Mouse (Mus musculus) CH12.LX (cell line): ENCODE measurements around the gene Dbndd2.

Source experiments
- CTCF ChIP-seq, 2 experiments: IDR thresholded peaks in 1 of 2; conservative IDR thresholded peaks in 1 of 2; 2 replicates each; pipeline ENCODE4 v1.5.1; 2011 to 2012; ENCODE audit warnings: low read depth in 2 of 2, low read length in 2 of 2, improper control_type of control experiment in 1 of 2, inconsistent platforms in 1 of 2, mild to moderate bottlenecking in 1 of 2, moderate library complexity in 1 of 2
- EP300 ChIP-seq: IDR thresholded peaks from 2 replicates; pipeline ENCODE4 v1.6.1; 2011; ENCODE audit warnings: low read length, improper control_type of control experiment
- GABPA ChIP-seq: IDR thresholded peaks from 2 replicates; pipeline ENCODE4 v1.6.1; 2012; ENCODE audit warnings: low read depth, low read length, improper control_type of control experiment, inconsistent platforms; ENCODE audit not compliant: insufficient replicate concordance
- MAX ChIP-seq: IDR thresholded peaks from 2 replicates; pipeline ENCODE4 v1.6.1; 2011; ENCODE audit warnings: low read length, improper control_type of control experiment
- NRF1 ChIP-seq: IDR thresholded peaks from 2 replicates; pipeline ENCODE4 v1.6.1; 2014; ENCODE audit warnings: low read depth, mild to moderate bottlenecking, inconsistent platforms, low read length, improper control_type of control experiment, moderate library complexity
- SMC3 ChIP-seq: IDR thresholded peaks from 2 replicates; pipeline ENCODE4 v1.6.1; 2011; ENCODE audit warnings: low read depth, low read length, improper control_type of control experiment
- TBP ChIP-seq: conservative IDR thresholded peaks from 2 replicates; pipeline ENCODE4 v1.6.1; 2011; ENCODE audit warnings: low read depth, low read length, improper control_type of control experiment

- TF ChIP-seq TBP: no peak
- no peak; the same call in 1 of the 2 replicates for TF ChIP-seq MAX
- no peak for TF ChIP-seq EP300
- no peak for TF ChIP-seq CTCF (conservative IDR thresholded peaks at IDR 0.05 in 1 of 2, IDR thresholded peaks at IDR 0.05 in 1 of 2; ENCODE audit: low read depth in 2 of 2, low read length in 2 of 2)
- TF ChIP-seq GABPA: no peak
- TF ChIP-seq NRF1: no peak
- TF ChIP-seq SMC3: no peak
Observed at GRCm38 (mm10) chr2:164441731-164442130, 44.2 kb upstream of the Dbndd2 start.
